Mouse (Mus musculus): ENCODE results near the gene Prss30. TPM values are rescaled to one million over a fixed set of nuclear protein-coding genes. Genes with fewer than 3 reads are reported as not detected.

Prss30 gene
- 0.14 and 0.23 TPM in 2 replicates for polyA plus RNA-seq (2015; fragmentation: Nextera tagmentation; extraction: Ambion mirVana)

- ATAC-seq (ENCODE audit: low FRiP score, low TSS enrichment), result no peak
- WGBS, result 64% methylated on average over 10 of the region's 10 CpGs
These were observed at the start of gene Prss30 for GRCm38 (mm10) chr17:23980297-23980909. Gene Prss30, minus strand, starts transcription at chr17:23980566.

GRCm38 (mm10) chr17:24029477-24029876 lies 49.1 kb upstream of the Prss30 start:
- Histone ChIP-seq H3K4me2 (replicated peaks; ENCODE audit: low read depth, low read length) (no peak overlapping the region), H3K9ac (replicated peaks; ENCODE audit: low read length) (no peak overlapping the region), H3K4me1 (ENCODE audit: insufficient read depth, low read length) (no peaks in the 10 kb centered on the region), H3K4me3 (ENCODE audit: low read length) (no peak overlapping the region), H3K27me3 (ENCODE audit: insufficient read depth, low read length) (no peaks in the 10 kb centered on the region), H3K27ac (ENCODE audit: low read length) (no peak overlapping the region), H3K36me3 (ENCODE audit: insufficient read depth, low read length) (no peaks in the 10 kb centered on the region), H3K9me3 (ENCODE audit: low read length) (no peaks in the 10 kb centered on the region)
- no peak for ATAC-seq (ENCODE audit: low FRiP score, low TSS enrichment)
- 79% methylated on average over 7 of the region's 7 CpGs for WGBS

More at GRCm38 (mm10) chr17:23980297-23980909, at the start of gene Prss30:
- H3K4me3 ChIP-seq (ENCODE audit: low read length), result no peak within 1 kb of the TSS
- H3K27me3 ChIP-seq (ENCODE audit: insufficient read depth, low read length), result no peaks in the 10 kb centered on the region
- H3K4me1 ChIP-seq (ENCODE audit: insufficient read depth, low read length), result peaks cover 15% of the 10 kb centered on the region
- no peaks in the 10 kb centered on the region for H3K9me3 ChIP-seq (ENCODE audit: low read length)
- H3K9ac ChIP-seq (replicated peaks; ENCODE audit: low read length), result no peak within 1 kb of the TSS
- no peak within 1 kb of the TSS for H3K27ac ChIP-seq (ENCODE audit: low read length)
- H3K36me3 ChIP-seq (ENCODE audit: insufficient read depth, low read length), result no peaks in the 10 kb centered on the region
- no peak within 1 kb of the TSS for H3K4me2 ChIP-seq (replicated peaks; ENCODE audit: low read depth, low read length)

GRCm38 (mm10) chr17:24021375-24022199 lies 41.2 kb upstream of the Prss30 start:
- WGBS, result 61% methylated on average over 5 of the region's 5 CpGs
- H3K4me2 ChIP-seq (replicated peaks; ENCODE audit: low read depth, low read length), result no peak overlapping the region
- ATAC-seq (ENCODE audit: low FRiP score, low TSS enrichment), result no peak
- no peaks in the 10 kb centered on the region for H3K4me1 ChIP-seq (ENCODE audit: insufficient read depth, low read length)
- no peak overlapping the region for H3K9ac ChIP-seq (replicated peaks; ENCODE audit: low read length)
- H3K36me3 ChIP-seq (ENCODE audit: insufficient read depth, low read length), result no peaks in the 10 kb centered on the region
- no peak overlapping the region for H3K27ac ChIP-seq (ENCODE audit: low read length)
- H3K9me3 ChIP-seq (ENCODE audit: low read length), result no peaks in the 10 kb centered on the region
- H3K27me3 ChIP-seq (ENCODE audit: insufficient read depth, low read length), result no peaks in the 10 kb centered on the region
- no peak overlapping the region for H3K4me3 ChIP-seq (ENCODE audit: low read length)

GRCm38 (mm10) chr17:24020696-24021095 lies 40.3 kb upstream of the Prss30 start:
- no peak for ATAC-seq (ENCODE audit: low FRiP score, low TSS enrichment)
- H3K27ac ChIP-seq (ENCODE audit: low read length), result no peak overlapping the region
- no peak overlapping the region for H3K4me2 ChIP-seq (replicated peaks; ENCODE audit: low read depth, low read length)
- 75% methylated on average over 6 of the region's 6 CpGs for WGBS
- H3K4me3 ChIP-seq (ENCODE audit: low read length), result no peak overlapping the region
- H3K36me3 ChIP-seq (ENCODE audit: insufficient read depth, low read length), result no peaks in the 10 kb centered on the region
- no peaks in the 10 kb centered on the region for H3K9me3 ChIP-seq (ENCODE audit: low read length)
- H3K27me3 ChIP-seq (ENCODE audit: insufficient read depth, low read length), result no peaks in the 10 kb centered on the region; the same call in 1 of the 2 replicates
- H3K9ac ChIP-seq (replicated peaks; ENCODE audit: low read length), result no peak overlapping the region
- no peaks in the 10 kb centered on the region for H3K4me1 ChIP-seq (ENCODE audit: insufficient read depth, low read length)

- Histone ChIP-seq H3K9me3 (ENCODE audit: low read length) (no peaks in the 10 kb centered on the region), H3K4me3 (ENCODE audit: low read length) (no peak overlapping the region), H3K27me3 (ENCODE audit: insufficient read depth, low read length) (no peaks in the 10 kb centered on the region; the same call in 1 of the 2 replicates), H3K27ac (ENCODE audit: low read length) (no peak overlapping the region), H3K4me2 (replicated peaks; ENCODE audit: low read depth, low read length) (no peak overlapping the region), H3K4me1 (ENCODE audit: insufficient read depth, low read length) (no peaks in the 10 kb centered on the region), H3K9ac (replicated peaks; ENCODE audit: low read length) (no peak overlapping the region), H3K36me3 (ENCODE audit: insufficient read depth, low read length) (no peaks in the 10 kb centered on the region)
- no peak for ATAC-seq (ENCODE audit: low FRiP score, low TSS enrichment)
- 34% methylated on average over 14 of the region's 14 CpGs for WGBS
These were observed 35.4 kb upstream of the Prss30 start for GRCm38 (mm10) chr17:24015727-24016126.

- H3K4me3 ChIP-seq (ENCODE audit: low read length), result no peak overlapping the region
- H3K36me3 ChIP-seq (ENCODE audit: insufficient read depth, low read length), result no peaks in the 10 kb centered on the region
- no peaks in the 10 kb centered on the region; the same call in 1 of the 2 replicates for H3K27me3 ChIP-seq (ENCODE audit: insufficient read depth, low read length)
- 83% methylated on average over 5 of the region's 5 CpGs for WGBS
- no peak overlapping the region for H3K27ac ChIP-seq (ENCODE audit: low read length)
- no peaks in the 10 kb centered on the region for H3K9me3 ChIP-seq (ENCODE audit: low read length)
- no peak for ATAC-seq (ENCODE audit: low FRiP score, low TSS enrichment)
- H3K4me2 ChIP-seq (replicated peaks; ENCODE audit: low read depth, low read length), result no peak overlapping the region
- H3K9ac ChIP-seq (replicated peaks; ENCODE audit: low read length), result no peak overlapping the region
- no peaks in the 10 kb centered on the region for H3K4me1 ChIP-seq (ENCODE audit: insufficient read depth, low read length)
These were observed 34.1 kb upstream of the Prss30 start for GRCm38 (mm10) chr17:24014433-24014965.

- Histone ChIP-seq H3K36me3 (ENCODE audit: insufficient read depth, low read length) (no peaks in the 10 kb centered on the region), H3K4me1 (ENCODE audit: insufficient read depth, low read length) (no peaks in the 10 kb centered on the region), H3K27me3 (ENCODE audit: insufficient read depth, low read length) (no peaks in the 10 kb centered on the region; the same call in 1 of the 2 replicates), H3K27ac (ENCODE audit: low read length) (no peak overlapping the region), H3K4me3 (ENCODE audit: low read length) (no peak overlapping the region), H3K4me2 (replicated peaks; ENCODE audit: low read depth, low read length) (no peak overlapping the region), H3K9me3 (ENCODE audit: low read length) (no peaks in the 10 kb centered on the region), H3K9ac (replicated peaks; ENCODE audit: low read length) (no peak overlapping the region)
- WGBS, result 90% methylated on average over 2 of the region's 2 CpGs
- ATAC-seq (ENCODE audit: low FRiP score, low TSS enrichment), result no peak
These were observed 32.6 kb upstream of the Prss30 start for GRCm38 (mm10) chr17:24012921-24013320.

- no peak overlapping the region for H3K27ac ChIP-seq (ENCODE audit: low read length)
- ATAC-seq (ENCODE audit: low FRiP score, low TSS enrichment), result no peak
- H3K27me3 ChIP-seq (ENCODE audit: insufficient read depth, low read length), result no peaks in the 10 kb centered on the region
- H3K4me1 ChIP-seq (ENCODE audit: insufficient read depth, low read length), result no peaks in the 10 kb centered on the region
- WGBS, result 57% methylated on average over 5 of the region's 5 CpGs
- no peaks in the 10 kb centered on the region for H3K36me3 ChIP-seq (ENCODE audit: insufficient read depth, low read length)
- H3K9ac ChIP-seq (replicated peaks; ENCODE audit: low read length), result no peak overlapping the region
- no peak overlapping the region for H3K4me2 ChIP-seq (replicated peaks; ENCODE audit: low read depth, low read length)
- 0 out of 2 replicates have a peak, but pooled peaks cover 3% of the 10 kb centered on the region for H3K9me3 ChIP-seq (ENCODE audit: low read length)
- no peak overlapping the region for H3K4me3 ChIP-seq (ENCODE audit: low read length)
These were observed 29.3 kb upstream of the Prss30 start for GRCm38 (mm10) chr17:24009617-24010016.

GRCm38 (mm10) chr17:24008105-24008504 lies 27.7 kb upstream of the Prss30 start:
- Histone ChIP-seq H3K27me3 (ENCODE audit: insufficient read depth, low read length) (no peaks in the 10 kb centered on the region), H3K9me3 (ENCODE audit: low read length) (0 out of 2 replicates have a peak, but pooled peaks cover 3% of the 10 kb centered on the region), H3K4me3 (ENCODE audit: low read length) (no peak overlapping the region), H3K27ac (ENCODE audit: low read length) (no peak overlapping the region), H3K4me2 (replicated peaks; ENCODE audit: low read depth, low read length) (no peak overlapping the region), H3K36me3 (ENCODE audit: insufficient read depth, low read length) (no peaks in the 10 kb centered on the region), H3K4me1 (ENCODE audit: insufficient read depth, low read length) (no peaks in the 10 kb centered on the region), H3K9ac (replicated peaks; ENCODE audit: low read length) (no peak overlapping the region)
- WGBS, result 66% methylated on average over 4 of the region's 4 CpGs
- no peak for ATAC-seq (ENCODE audit: low FRiP score, low TSS enrichment)

All from kidney, embryonic 16.5 days (tissue).